Mouse (Mus musculus) neural tube, embryonic 15.5 days (tissue): Measurements from ENCODE around the gene Pced1b. TPM values are rescaled to one million over a fixed set of nuclear protein-coding genes. Genes with fewer than 3 reads are reported as not detected.
A peak's percentile ranks its signal among the peaks of the same experiment; 100 is the strongest.
"Not testable (repeated sequence)": the region's sequence is repeated elsewhere in the genome, so short reads cannot be mapped to it uniquely, and the experiment has no call there.

Experiments used
- ATAC-seq: fragments of 200-750 bp; cut with Nextera tagmentation; 2 replicates; pipeline ENCODE4 v1.8.0; 2017; ENCODE audit warnings: mild to moderate bottlenecking, moderate TSS enrichment, moderate library complexity; ENCODE audit not compliant: low FRiP score
- H3K27ac ChIP-seq: fragments of 300-500 bp; sonication (generic); replicated peaks from 2 replicates; pipeline ENCODE4 v1.5.1; 2015; ENCODE audit warnings: mild to moderate bottlenecking, inconsistent platforms
- H3K27me3 ChIP-seq: fragments of 300-500 bp; sonication (generic); replicated peaks from 2 replicates; pipeline ENCODE4 v1.6.1; 2015; ENCODE audit warnings: inconsistent platforms
- H3K36me3 ChIP-seq: fragments of 300-500 bp; sonication (generic); 2 replicates; pipeline ENCODE4 v1.6.1; 2015; ENCODE audit warnings: inconsistent platforms
- H3K4me1 ChIP-seq: fragments of 300-500 bp; sonication (generic); 2 replicates; pipeline ENCODE4 v1.6.1; 2015; ENCODE audit warnings: inconsistent platforms
- H3K4me2 ChIP-seq: fragments of 300-500 bp; sonication (generic); 2 replicates; pipeline ENCODE4 v1.6.1; 2015; ENCODE audit warnings: inconsistent platforms, mild to moderate bottlenecking, moderate library complexity
- H3K4me3 ChIP-seq: fragments of 300-500 bp; sonication (generic); replicated peaks from 2 replicates; pipeline ENCODE4 v1.5.1; 2015; ENCODE audit warnings: mild to moderate bottlenecking, inconsistent platforms
- H3K9ac ChIP-seq: fragments of 300-500 bp; sonication (generic); replicated peaks from 2 replicates; pipeline ENCODE4 v1.6.1; 2015; ENCODE audit warnings: mild to moderate bottlenecking, inconsistent platforms
- H3K9me3 ChIP-seq: fragments of 300-500 bp; sonication (generic); replicated peaks from 2 replicates; pipeline ENCODE4 v1.6.1; 2016; ENCODE audit warnings: inconsistent platforms
- WGBS: fragments of 180-500 bp; shearing (Covaris S2); methylation state at CpG from one replicate; pipeline ENCODE4 v1.1.7; 2015; ENCODE audit warnings: mixed read lengths; 5-methylcytosine and 5-hydroxymethylcytosine counted together
- polyA plus RNA-seq: library from polyadenylated mRNA; unstranded; fragments of >200 nt; fragmentation: Nextera tagmentation; extraction: Ambion mirVana; gene quantifications from 2 replicates; pipeline ENCODE4 v1.2.1, GENCODE M21; 2015

Pced1b gene
- 3.4 and 4.0 TPM in 2 replicates for polyA plus RNA-seq

- H3K4me3 ChIP-seq = peak within 1 kb of the TSS; percentile 75
- no peaks in the 10 kb centered on the region for H3K9me3 ChIP-seq
- no peaks in the 10 kb centered on the region for H3K36me3 ChIP-seq
- under 1% methylated on average over 94 of the region's 125 CpGs for WGBS
- peaks cover 29% of the 10 kb centered on the region for H3K4me1 ChIP-seq
- peaks cover 13% of the 10 kb centered on the region for H3K27me3 ChIP-seq
- ATAC-seq = peak; percentile 95
- H3K27ac ChIP-seq = peak within 1 kb of the TSS; percentile 86
- H3K9ac ChIP-seq = peak within 1 kb of the TSS; percentile 89
- peak within 1 kb of the TSS; percentile 81 for H3K4me2 ChIP-seq
These were observed at the start of gene Pced1b, which contains the start of gene Amigo2 for GRCm38 (mm10) chr15:97246911-97247790. Gene Pced1b, plus strand, starts transcription at chr15:97247107. Gene Amigo2, minus strand, starts transcription at chr15:97247287.

DNA sequence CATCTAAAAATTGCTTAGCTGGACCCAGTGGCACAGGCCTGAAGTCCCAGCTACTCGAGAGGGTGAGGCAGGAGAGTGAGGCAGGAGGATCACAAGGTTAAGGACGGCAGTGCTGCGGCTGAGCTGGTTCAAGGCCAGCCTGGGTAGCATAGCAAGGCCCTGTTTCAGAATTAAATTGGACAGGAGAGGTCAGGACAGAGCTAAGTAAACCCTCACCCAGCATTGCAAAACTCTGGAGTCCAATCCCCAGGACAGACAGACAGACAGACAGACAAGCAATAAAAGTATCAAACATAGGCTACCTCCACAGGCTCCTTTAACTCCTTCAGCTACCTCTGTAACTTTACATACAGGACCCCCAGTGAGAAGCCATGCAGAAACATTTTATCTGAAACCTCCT, 42.0 kb upstream of the Pced1b start:
- H3K27ac ChIP-seq = no peak overlapping the region
- whole genome bisulfite sequencing = 87% methylated on average over 3 of the region's 3 CpGs
- H3K4me1 ChIP-seq = peaks cover 5% of the 10 kb centered on the region; the same call in 1 of the 2 replicates
- H3K9me3 ChIP-seq = no peaks in the 10 kb centered on the region
- no peaks in the 10 kb centered on the region for H3K36me3 ChIP-seq
- H3K9ac ChIP-seq = no peak overlapping the region
- H3K27me3 ChIP-seq = no peaks in the 10 kb centered on the region
- no peak for ATAC-seq
- no peak overlapping the region for H3K4me3 ChIP-seq
- no peak overlapping the region for H3K4me2 ChIP-seq

DNA sequence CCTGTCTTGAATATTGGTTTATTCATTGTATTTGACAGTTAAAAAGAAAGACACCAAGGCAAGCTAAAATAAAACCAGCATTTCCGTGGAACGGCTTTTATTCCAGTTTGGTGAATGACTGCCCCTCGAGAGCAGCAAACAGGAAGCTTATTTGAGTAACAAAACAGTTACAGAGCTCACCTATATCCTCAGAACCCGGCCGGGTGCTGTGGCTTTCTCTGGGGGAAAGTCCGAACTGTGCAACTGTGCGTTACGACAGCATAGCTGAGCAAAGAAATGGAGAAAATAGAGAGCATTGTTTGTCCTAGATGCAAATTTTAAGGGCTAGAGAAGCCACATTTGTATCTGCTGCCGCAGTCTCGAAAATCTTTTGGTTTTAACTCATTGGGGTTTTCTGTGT, 41.1 kb upstream of the Pced1b start:
- H3K4me1 ChIP-seq = peaks cover 5% of the 10 kb centered on the region; the same call in 1 of the 2 replicates
- WGBS = 70% methylated on average over 10 of the region's 10 CpGs
- H3K9me3 ChIP-seq = no peaks in the 10 kb centered on the region
- no peaks in the 10 kb centered on the region for H3K27me3 ChIP-seq
- H3K4me2 ChIP-seq = no peak overlapping the region
- ATAC-seq = no peak
- H3K9ac ChIP-seq = no peak overlapping the region
- no peak overlapping the region for H3K27ac ChIP-seq
- H3K36me3 ChIP-seq = no peaks in the 10 kb centered on the region
- H3K4me3 ChIP-seq = no peak overlapping the region

DNA sequence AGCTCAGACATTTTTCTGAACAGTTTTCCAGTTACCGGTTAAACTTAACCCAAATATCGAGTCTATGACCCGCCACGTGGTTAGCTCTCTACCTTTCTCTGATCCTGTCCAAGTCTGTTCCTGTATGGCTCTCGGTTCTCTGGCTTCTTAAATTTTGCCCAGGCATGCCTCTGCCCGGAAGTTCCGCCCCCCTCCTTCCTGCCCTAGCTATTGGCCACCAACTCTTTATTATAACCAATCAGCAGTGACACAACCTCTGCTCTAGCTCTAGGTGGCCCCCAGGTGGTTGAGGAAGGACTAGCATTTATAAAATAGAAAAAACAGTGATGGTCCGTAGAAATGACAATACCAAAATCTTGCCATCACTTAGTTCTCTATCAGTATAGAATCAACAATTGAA, 40.4 kb upstream of the Pced1b start:
- Histone ChIP-seq H3K27me3 (no peaks in the 10 kb centered on the region), H3K36me3 (no peaks in the 10 kb centered on the region), H3K9me3 (no peaks in the 10 kb centered on the region), H3K27ac (no peak overlapping the region), H3K4me1 (peaks cover 5% of the 10 kb centered on the region; the same call in 1 of the 2 replicates), H3K9ac (no peak overlapping the region), H3K4me2 (no peak overlapping the region), H3K4me3 (no peak overlapping the region)
- no peak for ATAC-seq
- 98% methylated on average over 8 of the region's 8 CpGs for WGBS

- not testable (repeated sequence) for H3K4me1 ChIP-seq, ATAC-seq, H3K9me3 ChIP-seq, H3K4me2 ChIP-seq, H3K9ac ChIP-seq, H3K4me3 ChIP-seq, H3K27ac ChIP-seq, H3K36me3 ChIP-seq, H3K27me3 ChIP-seq
- 89% methylated on average over 3 of the region's 3 CpGs for WGBS
These were observed 37.2 kb upstream of the Pced1b start for GRCm38 (mm10) chr15:97209754-97210153.

DNA sequence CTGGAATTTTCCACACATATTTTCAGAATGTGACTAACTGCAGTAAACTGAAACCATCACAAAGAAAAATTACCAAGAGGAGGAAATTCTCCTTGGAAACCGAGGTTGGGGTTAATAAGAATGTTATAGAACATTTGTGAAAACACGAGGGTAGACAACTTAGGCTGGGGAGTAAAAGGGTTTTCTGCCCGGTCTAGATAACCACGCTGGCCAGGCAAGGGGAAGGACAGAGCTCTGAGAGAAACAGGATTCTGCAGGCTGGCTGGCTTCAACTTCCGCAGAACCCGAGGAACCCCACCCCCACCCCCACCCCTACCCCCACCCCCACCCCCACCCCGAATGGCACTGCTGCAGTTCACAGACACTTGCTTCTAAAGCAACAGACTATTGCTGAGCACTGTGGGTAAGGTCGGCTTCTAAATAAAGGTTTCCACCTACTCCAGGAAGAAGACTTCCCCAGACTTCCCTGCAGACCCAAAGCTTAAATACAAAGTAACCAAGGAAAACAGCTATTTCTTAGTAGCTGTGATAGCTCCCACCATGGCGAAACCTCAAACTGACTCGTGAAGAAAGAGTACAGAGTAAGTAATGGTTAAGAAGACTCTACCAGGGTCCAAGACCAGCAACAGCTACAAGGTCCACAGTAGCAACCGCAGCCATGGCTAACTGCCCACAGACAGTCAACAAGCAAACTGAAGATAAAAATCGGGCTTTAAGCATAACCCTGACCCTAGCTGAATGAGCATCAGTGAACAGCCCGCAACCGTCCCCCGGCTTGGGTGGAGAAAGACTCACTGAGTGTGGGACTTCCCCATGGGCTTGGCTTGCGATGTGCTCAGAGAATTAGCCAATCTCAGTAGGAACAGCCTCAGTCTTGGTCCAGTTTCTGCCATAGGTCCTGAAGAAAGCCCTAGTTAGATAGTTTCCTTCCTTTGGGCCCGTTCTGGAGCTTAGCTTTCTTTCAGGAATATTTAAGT, 34.1 kb upstream of the Pced1b start:
- Histone ChIP-seq H3K4me1 (no peaks in the 10 kb centered on the region), H3K27me3 (no peaks in the 10 kb centered on the region), H3K9me3 (no peaks in the 10 kb centered on the region), H3K27ac (no peak overlapping the region), H3K9ac (no peak overlapping the region), H3K36me3 (no peaks in the 10 kb centered on the region), H3K4me2 (no peak overlapping the region), H3K4me3 (no peak overlapping the region)
- no peak for ATAC-seq
- WGBS = 82% methylated on average over 17 of the region's 17 CpGs

GRCm38 (mm10) chr15:97216843-97217242, 30.1 kb upstream of the Pced1b start:
- WGBS = 94% methylated on average over 5 of the region's 5 CpGs

GRCm38 (mm10) chr15:97223431-97223830, 23.5 kb upstream of the Pced1b start:
- Histone ChIP-seq H3K4me2 (no peak overlapping the region), H3K27ac (no peak overlapping the region), H3K9ac (no peak overlapping the region), H3K9me3 (no peaks in the 10 kb centered on the region), H3K4me1 (no peaks in the 10 kb centered on the region), H3K27me3 (no peaks in the 10 kb centered on the region), H3K4me3 (no peak overlapping the region), H3K36me3 (no peaks in the 10 kb centered on the region)
- WGBS = 91% methylated on average over 10 of the region's 10 CpGs
- ATAC-seq = no peak

More at GRCm38 (mm10) chr15:97216843-97217242, 30.1 kb upstream of the Pced1b start:
- Histone ChIP-seq H3K4me2 (no peak overlapping the region), H3K27me3 (no peaks in the 10 kb centered on the region), H3K9me3 (no peaks in the 10 kb centered on the region), H3K36me3 (no peaks in the 10 kb centered on the region), H3K4me3 (no peak overlapping the region), H3K27ac (no peak overlapping the region), H3K4me1 (no peaks in the 10 kb centered on the region), H3K9ac (no peak overlapping the region)
- ATAC-seq = no peak

GRCm38 (mm10) chr15:97224003-97224402, 22.9 kb upstream of the Pced1b start:
- H3K4me2 ChIP-seq = no peak overlapping the region
- 72% methylated on average over 8 of the region's 8 CpGs for WGBS
- ATAC-seq = no peak
- no peak overlapping the region for H3K4me3 ChIP-seq
- H3K27ac ChIP-seq = no peak overlapping the region
- H3K4me1 ChIP-seq = no peaks in the 10 kb centered on the region
- no peaks in the 10 kb centered on the region for H3K36me3 ChIP-seq
- no peaks in the 10 kb centered on the region for H3K9me3 ChIP-seq
- no peaks in the 10 kb centered on the region for H3K27me3 ChIP-seq
- no peak overlapping the region for H3K9ac ChIP-seq

DNA sequence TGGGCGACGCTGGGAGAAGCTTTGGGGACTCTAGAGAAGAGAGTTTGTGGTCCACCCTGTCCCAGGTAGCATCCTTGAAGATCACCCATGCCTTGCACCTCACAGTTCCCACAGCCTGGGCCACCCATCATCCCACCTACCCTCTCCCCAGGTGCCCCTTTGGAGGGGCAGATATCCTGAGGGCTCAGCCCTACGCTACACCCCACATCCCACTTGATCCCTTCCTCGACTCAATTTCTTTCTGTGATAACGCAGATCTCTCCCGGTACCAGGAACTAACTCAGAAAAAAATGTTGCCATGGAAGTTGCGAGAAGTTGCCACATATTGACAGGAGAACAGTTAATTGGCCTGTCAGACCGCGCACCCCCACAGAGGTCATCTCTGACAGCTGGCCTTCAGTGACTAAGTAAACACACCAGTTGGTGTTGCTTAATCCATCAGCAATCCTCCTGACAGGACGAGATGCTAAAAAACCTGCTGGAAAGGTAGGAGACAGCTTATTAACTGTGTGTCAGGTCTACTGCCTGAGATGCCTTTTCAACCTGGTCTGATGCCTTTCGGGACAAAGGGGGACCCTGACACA, 17.3 kb upstream of the Pced1b start:
- Histone ChIP-seq H3K27ac (no peak overlapping the region), H3K4me1 (no peaks in the 10 kb centered on the region), H3K27me3 (no peaks in the 10 kb centered on the region), H3K4me2 (no peak overlapping the region), H3K36me3 (no peaks in the 10 kb centered on the region), H3K4me3 (no peak overlapping the region), H3K9me3 (no peaks in the 10 kb centered on the region), H3K9ac (no peak overlapping the region)
- WGBS = 92% methylated on average over 11 of the region's 11 CpGs
- ATAC-seq = no peak

DNA sequence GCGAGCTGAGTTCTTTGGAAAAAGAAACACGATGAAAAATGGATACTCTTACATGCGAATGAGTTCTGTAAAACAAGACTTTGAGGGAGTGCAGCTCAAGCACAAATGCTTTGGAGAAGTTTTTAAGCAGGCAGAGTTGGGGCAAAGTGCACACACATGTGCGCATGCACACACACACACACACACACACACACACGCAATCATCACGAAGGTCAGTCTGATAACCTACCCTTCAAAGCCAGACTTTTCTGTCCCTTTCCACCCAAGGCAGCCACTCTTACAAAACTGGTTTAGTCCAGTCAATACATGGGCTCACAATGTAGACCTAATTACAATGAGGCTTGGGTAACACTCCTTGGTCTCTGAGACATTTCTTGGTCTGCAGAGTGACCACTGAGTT, 12.8 kb upstream of the Pced1b start:
- Histone ChIP-seq H3K27ac (no peak overlapping the region), H3K36me3 (no peaks in the 10 kb centered on the region), H3K27me3 (no peaks in the 10 kb centered on the region), H3K4me2 (no peak overlapping the region), H3K9me3 (no peaks in the 10 kb centered on the region), H3K4me3 (no peak overlapping the region), H3K4me1 (no peaks in the 10 kb centered on the region), H3K9ac (no peak overlapping the region)
- ATAC-seq = no peak
- WGBS = 91% methylated on average over 6 of the region's 6 CpGs
